Mouse (Mus musculus) E14TG2a.4 (cell line): Measurements from ENCODE around the gene Ddrgk1.

Source experiments
- H3K27me3 ChIP-seq: 2 replicates; pipeline ENCODE4 v1.6.1; 2014; ENCODE audit warnings: low read length, control low read depth; ENCODE audit not compliant: insufficient read depth
- H3K36me3 ChIP-seq: 2 replicates; pipeline ENCODE4 v1.6.1; 2014; ENCODE audit warnings: low read length, control low read depth; ENCODE audit not compliant: insufficient read depth
- H3K4me1 ChIP-seq: replicated peaks from 2 replicates; pipeline ENCODE4 v1.6.1; 2014; ENCODE audit warnings: low read depth, low read length, control low read depth
- H3K4me3 ChIP-seq: replicated peaks from 2 replicates; pipeline ENCODE4 v1.5.1; 2014; ENCODE audit warnings: mild to moderate bottlenecking, low read length
- H3K9me3 ChIP-seq: 2 replicates; pipeline ENCODE4 v1.6.1; 2014; ENCODE audit warnings: low read length, control low read depth
- CTCF ChIP-seq: conservative IDR thresholded peaks from 2 replicates; pipeline ENCODE4 v1.5.1; 2014; ENCODE audit warnings: low read length
- NANOG ChIP-seq: IDR thresholded peaks from 2 replicates; pipeline ENCODE4 v1.6.1; 2014; ENCODE audit warnings: borderline replicate concordance, low read length, mixed read lengths
- POU5F1 ChIP-seq: IDR thresholded peaks from 2 replicates; pipeline ENCODE4 v1.6.1; 2014; ENCODE audit warnings: low read length, borderline replicate concordance

The Ddrgk1 gene

DNA sequence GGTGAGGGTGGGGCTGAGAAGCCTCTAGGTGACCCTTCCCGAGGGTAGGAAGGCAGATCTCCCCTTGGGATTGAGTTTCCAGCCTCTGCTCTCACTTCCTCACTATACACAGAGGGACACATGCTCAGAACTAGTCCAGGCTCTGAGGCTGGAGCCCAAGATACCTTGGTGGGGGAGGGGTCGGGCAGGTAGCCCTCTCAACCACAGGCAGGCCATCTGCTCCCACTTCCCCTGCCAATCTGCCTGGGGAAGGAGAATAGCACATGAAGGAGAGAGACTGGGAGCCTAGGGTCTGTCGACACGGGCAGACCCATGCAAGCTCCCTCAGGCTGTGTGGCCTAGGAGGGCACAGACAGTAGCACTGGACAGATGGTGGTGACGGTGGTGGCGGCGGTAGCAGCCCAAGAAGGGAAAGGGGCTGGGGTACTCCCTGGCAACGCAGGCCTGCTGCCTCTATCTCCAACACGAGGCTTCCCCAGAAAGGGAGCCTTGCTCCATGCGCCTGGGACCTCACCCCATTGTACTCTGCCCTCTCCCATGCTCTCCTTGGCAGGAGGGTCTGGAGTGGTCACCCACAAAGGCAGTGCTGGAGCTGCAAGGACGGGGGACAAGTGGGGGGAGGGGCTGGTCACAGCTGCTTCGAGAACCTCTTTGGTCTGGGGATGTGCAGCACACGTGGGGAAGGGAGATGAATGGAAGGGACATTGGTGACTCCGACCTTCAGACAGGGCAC is 30.3 kb downstream of the Ddrgk1 start:
- Histone ChIP-seq H3K4me1 (peaks cover 89% of the 10 kb centered on the region), H3K4me3 (peak overlapping the region; percentile 75), H3K9me3 (no peaks in the 10 kb centered on the region), H3K27me3 (peaks cover 55% of the 10 kb centered on the region), H3K36me3 (no peaks in the 10 kb centered on the region)
- TF ChIP-seq POU5F1 (no peak), NANOG (no peak), CTCF (no peak)

DNA sequence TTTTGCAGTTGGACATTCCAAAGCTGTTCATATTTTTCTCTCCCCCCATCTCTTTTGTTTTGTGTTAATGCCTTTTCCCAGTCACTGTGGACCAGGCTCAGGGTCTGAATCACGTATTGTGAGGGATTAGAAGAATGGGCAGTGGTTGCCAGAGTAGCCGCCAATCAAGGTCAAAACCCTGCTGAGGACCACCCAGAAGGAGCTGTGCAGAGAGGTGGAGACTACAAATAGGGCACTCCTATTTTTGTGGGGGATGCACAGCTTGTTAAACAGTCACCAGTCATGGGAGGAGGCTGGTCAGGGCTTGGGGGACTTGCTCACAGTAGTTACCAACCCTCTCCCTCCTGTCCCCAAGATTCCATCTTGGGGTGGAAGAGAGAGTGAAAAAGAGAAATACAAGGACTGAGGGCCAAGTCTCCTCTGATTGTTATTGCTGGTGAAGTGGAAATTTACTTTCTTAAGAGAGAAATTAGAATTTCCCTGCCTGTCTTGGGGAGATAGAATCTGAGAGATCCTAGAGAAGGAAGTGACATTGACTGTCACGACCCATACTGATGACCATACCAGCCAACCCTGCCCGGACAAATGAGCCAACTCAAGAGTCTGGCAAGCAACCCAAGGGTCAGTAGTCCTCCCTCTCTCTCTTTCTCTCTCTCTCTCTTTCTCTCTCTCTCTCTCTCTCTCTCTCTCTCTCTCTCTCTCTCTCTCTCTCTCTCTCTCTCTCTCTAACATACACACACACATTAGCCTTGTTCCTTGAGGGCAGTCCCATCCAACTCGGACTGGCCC is 31.4 kb downstream of the Ddrgk1 start:
- H3K4me3 ChIP-seq: peak overlapping the region; percentile 75
- TF ChIP-seq POU5F1 (no peak), CTCF (no peak), NANOG (peak; percentile 58; the same call in 1 of the 2 replicates)
- H3K36me3 ChIP-seq: peaks cover 2% of the 10 kb centered on the region; the same call in 1 of the 2 replicates
- peaks cover 46% of the 10 kb centered on the region for H3K27me3 ChIP-seq
- H3K9me3 ChIP-seq: no peaks in the 10 kb centered on the region
- H3K4me1 ChIP-seq: peaks cover 85% of the 10 kb centered on the region

DNA sequence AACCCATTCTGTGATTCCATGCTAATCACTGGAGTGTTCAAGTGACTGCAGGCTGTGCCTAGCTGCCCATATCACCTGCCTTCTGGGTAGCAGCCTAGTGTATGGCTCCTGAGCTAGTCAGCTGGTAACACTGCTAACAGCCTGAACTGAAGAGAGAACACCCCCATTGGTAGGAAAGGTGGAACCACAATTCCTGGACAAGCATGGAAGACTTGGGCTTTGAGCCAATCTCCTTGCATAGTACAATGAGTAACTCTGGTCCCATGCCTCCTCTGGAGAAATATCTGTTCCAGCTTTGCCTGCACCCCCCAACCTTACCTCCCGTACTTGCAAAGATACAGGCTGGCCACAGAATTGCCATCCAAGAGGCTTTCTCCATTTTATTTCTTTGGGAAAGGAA is 32.0 kb downstream of the Ddrgk1 start:
- H3K36me3 ChIP-seq: peaks cover 9% of the 10 kb centered on the region
- H3K4me1 ChIP-seq: peaks cover 85% of the 10 kb centered on the region
- H3K27me3 ChIP-seq: peaks cover 39% of the 10 kb centered on the region
- no peak for TF ChIP-seq CTCF
- TF ChIP-seq POU5F1: no peak
- TF ChIP-seq NANOG: no peak
- no peak overlapping the region for H3K4me3 ChIP-seq
- H3K9me3 ChIP-seq: no peaks in the 10 kb centered on the region

DNA sequence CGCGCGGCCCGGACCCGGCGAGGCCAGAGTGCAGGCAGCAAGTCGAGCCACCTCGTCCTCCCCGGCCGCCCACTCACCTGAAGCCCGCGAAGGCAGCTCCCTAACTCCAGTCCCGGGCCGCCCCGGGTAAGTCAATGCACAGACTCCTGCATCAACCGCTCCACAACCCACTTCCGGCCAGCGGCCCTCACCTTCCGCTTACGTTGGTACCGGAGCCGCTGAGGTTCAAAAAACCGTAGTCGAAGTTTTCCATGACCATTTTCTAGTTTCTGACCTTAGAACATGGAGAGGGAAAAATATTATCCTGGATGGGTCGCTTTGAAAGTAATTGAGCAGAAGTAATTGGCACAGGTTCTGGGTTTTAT is 34.6 kb downstream of the Ddrgk1 start, which contains the start of the genes Fastkd5 and Ubox5:
Gene Fastkd5 (minus strand): TSS at position 189 of the 365 bp plus-strand sequence.
Gene Ubox5 (minus strand): TSS at position 200 of the 365 bp plus-strand sequence.
- Histone ChIP-seq H3K4me1 (peaks cover 81% of the 10 kb centered on the region), H3K27me3 (peaks cover 13% of the 10 kb centered on the region), H3K9me3 (no peaks in the 10 kb centered on the region), H3K4me3 (peak within 1 kb of the TSS; percentile 98), H3K36me3 (peaks cover 35% of the 10 kb centered on the region)
- TF ChIP-seq CTCF (no peak), NANOG (no peak), POU5F1 (no peak)

DNA sequence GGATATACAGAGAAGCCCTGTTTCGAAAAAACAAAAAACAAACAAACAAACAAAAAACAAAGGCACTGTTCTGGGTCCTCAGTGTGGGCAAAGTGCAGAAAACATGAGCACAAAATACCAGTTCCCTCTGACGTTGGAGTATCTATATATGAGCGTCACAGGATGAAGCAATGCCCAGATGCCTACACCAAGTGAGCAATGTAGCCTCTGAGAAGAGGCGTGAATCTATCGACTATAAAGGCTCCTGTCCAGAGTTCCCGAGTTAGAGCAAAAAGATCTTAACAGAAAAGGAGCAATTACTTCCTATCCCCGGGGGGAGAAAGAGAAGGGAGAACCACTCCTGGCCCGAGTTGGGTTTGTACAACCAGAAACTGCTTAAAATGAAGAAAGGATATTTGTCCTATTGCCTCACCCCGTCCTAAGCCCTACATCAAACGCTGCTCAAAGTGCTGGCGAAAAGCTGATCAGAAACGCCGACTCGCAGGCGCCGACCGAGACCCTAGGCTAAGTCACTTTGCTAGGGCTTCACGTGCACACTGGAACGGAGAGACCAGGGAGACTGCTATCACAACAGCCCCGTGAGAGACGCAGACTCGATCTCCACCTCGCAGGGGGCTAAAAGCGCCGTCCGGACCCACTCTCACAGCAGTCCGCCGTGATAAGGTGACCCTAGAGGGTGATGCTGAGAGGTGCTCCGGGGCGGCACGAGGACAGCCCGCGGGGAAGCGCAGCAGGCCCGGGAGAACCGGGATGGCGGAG is 35.2 kb downstream of the Ddrgk1 start:
- no peaks in the 10 kb centered on the region for H3K9me3 ChIP-seq
- TF ChIP-seq NANOG: no peak
- TF ChIP-seq CTCF: no peak
- TF ChIP-seq POU5F1: no peak
- H3K4me3 ChIP-seq: peak overlapping the region; percentile 98
- peaks cover 39% of the 10 kb centered on the region for H3K36me3 ChIP-seq
- peaks cover 8% of the 10 kb centered on the region for H3K27me3 ChIP-seq
- peaks cover 78% of the 10 kb centered on the region for H3K4me1 ChIP-seq

DNA sequence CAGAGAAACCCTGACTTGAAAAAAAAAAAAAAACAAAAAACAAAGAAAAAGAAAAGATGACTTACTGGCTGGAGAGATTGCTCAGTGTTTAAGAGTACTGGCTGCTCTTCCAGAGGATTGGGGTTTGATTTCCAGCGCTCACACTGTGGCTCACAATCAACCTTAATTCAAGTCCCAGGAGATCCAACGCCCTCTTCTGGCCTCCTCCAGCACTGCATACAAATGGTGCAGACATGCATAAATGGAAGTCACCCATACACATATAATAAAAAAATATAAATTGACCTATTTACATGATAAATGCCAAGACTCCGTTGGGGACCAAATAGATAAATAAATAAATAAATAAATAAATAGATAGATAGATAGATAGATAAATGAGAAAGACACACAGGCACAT is 36.0 kb downstream of the Ddrgk1 start:
- Histone ChIP-seq H3K36me3 (peaks cover 47% of the 10 kb centered on the region), H3K4me3 (peak overlapping the region; percentile 98), H3K9me3 (no peaks in the 10 kb centered on the region), H3K27me3 (no peaks in the 10 kb centered on the region), H3K4me1 (peaks cover 70% of the 10 kb centered on the region)
- TF ChIP-seq NANOG (no peak), POU5F1 (no peak), CTCF (peak; percentile 69)

DNA sequence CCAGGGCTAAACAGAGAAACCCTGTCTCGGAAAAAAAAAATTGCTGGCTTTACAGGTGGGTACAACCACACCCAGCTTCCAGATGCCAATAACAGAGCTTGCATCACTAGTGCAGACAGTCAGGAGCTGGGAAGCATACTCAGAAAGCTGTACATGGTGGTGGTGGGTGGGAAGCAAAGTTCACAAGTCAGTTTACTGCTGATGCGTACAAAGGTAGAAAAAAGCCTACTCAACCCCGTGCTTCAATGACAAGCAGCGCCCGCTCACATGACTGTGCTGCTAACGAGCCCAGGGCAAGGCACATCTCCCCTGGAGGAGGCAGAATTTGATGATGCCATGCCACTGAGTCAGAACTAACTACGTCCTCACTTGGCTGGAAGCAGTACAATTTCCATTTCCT is 45.5 kb downstream of the Ddrgk1 start:
- H3K36me3 ChIP-seq: peaks cover 90% of the 10 kb centered on the region
- H3K4me3 ChIP-seq: no peak overlapping the region
- H3K9me3 ChIP-seq: no peaks in the 10 kb centered on the region
- peaks cover 15% of the 10 kb centered on the region; the same call in 1 of the 2 replicates for H3K4me1 ChIP-seq
- TF ChIP-seq CTCF (no peak), POU5F1 (no peak), NANOG (no peak)
- H3K27me3 ChIP-seq: no peaks in the 10 kb centered on the region

DNA sequence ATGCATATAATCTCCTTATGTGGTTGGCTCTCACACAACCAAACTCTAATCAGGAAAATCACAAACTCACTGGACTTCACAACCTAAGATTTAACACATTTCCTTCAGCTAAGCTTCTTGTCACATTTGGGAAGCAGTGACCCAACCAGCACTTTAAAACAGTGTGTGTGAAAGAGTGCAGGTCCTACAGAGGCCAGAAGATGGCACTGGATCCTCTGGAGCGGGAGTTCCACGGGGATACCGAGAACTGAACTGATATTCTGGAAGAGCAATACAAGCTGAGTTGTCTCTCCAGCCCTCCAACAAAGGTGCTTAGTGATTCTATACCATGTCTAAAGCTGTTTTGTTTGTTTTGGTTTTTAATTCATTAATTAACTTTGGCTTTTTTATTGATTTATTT is 51.4 kb downstream of the Ddrgk1 start:
- H3K36me3 ChIP-seq: peaks cover 74% of the 10 kb centered on the region
- H3K4me1 ChIP-seq: no peaks in the 10 kb centered on the region
- TF ChIP-seq CTCF (peak; percentile 68), NANOG (no peak), POU5F1 (no peak)
- no peak overlapping the region for H3K4me3 ChIP-seq
- no peaks in the 10 kb centered on the region for H3K27me3 ChIP-seq
- H3K9me3 ChIP-seq: no peaks in the 10 kb centered on the region
